Mouse (Mus musculus): Measurements from ENCODE around the gene Mup6. TPM values are rescaled to one million over a fixed set of nuclear protein-coding genes. Genes with fewer than 3 reads are reported as not detected.
"Not testable (repeated sequence)": the region's sequence is repeated elsewhere in the genome, so short reads cannot be mapped to it uniquely, and the experiment has no call there.

Gene Mup6
- polyA plus RNA-seq, 1 experiment from 2014 or later = not detected

- H3K4me3 ChIP-seq (ENCODE audit: low read depth, low read length) = no peak within 1 kb of the TSS
- no peak for ATAC-seq (ENCODE audit: low read depth)
- no peak for DNase-seq (ENCODE audit: low spot score)
- 79% methylated on average over 3 of the region's 3 CpGs for WGBS
- H3K36me3 ChIP-seq (ENCODE audit: control insufficient read depth, insufficient read depth, low read length) = no peaks in the 10 kb centered on the region
- H3K27ac ChIP-seq (replicated peaks; ENCODE audit: low read depth, low read length) = no peak within 1 kb of the TSS
- no peaks in the 10 kb centered on the region for H3K27me3 ChIP-seq (replicated peaks; ENCODE audit: control insufficient read depth, insufficient read depth, low read length)
- H3K4me2 ChIP-seq (ENCODE audit: low read depth, low read length) = no peak within 1 kb of the TSS
- H3K9ac ChIP-seq (ENCODE audit: low read depth, low read length) = no peak within 1 kb of the TSS
- H3K9me3 ChIP-seq (ENCODE audit: control insufficient read depth, low read length) = no peaks in the 10 kb centered on the region
- H3K4me1 ChIP-seq (ENCODE audit: control insufficient read depth, insufficient read depth, low read length) = no peaks in the 10 kb centered on the region
These were observed 3.5 kb upstream of the Mup6 start, which contains the start of gene Mup4 for GRCm38 (mm10) chr4:59960610-59961009. Gene Mup4 (minus strand): TSS chr4:59960710.

DNA sequence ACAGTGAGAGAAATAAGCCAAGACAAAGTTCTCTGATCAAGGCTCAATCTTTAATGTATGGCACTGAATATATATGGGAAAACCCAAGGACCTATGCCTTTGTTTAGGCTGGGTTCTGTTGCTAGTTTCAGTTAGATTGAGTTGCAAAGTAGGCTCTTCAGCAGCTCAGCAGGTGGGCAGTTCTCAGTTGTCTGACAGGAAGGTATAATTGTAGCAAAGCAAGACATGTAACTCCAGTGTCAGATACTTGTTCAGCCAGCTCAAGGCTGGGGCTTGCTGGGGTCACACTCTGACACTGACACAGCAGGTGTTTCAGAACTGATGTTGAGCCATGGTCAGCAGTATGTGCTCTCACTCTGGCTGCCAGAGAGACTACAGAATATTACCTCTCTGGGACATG is 33.8 kb downstream of the Mup6 start:
- H3K36me3 ChIP-seq (ENCODE audit: control insufficient read depth, insufficient read depth, low read length); H3K4me3 ChIP-seq (ENCODE audit: low read depth, low read length); H3K4me1 ChIP-seq (ENCODE audit: control insufficient read depth, insufficient read depth, low read length); H3K9me3 ChIP-seq (ENCODE audit: control insufficient read depth, low read length); H3K4me2 ChIP-seq (ENCODE audit: low read depth, low read length); DNase-seq (ENCODE audit: low spot score); H3K9ac ChIP-seq (ENCODE audit: low read depth, low read length); ATAC-seq (ENCODE audit: low read depth); H3K27ac ChIP-seq (replicated peaks; ENCODE audit: low read depth, low read length); H3K27me3 ChIP-seq (replicated peaks; ENCODE audit: control insufficient read depth, insufficient read depth, low read length): not testable (repeated sequence)

- H3K9ac ChIP-seq (ENCODE audit: low read depth, low read length); H3K4me3 ChIP-seq (ENCODE audit: low read depth, low read length); H3K27ac ChIP-seq (replicated peaks; ENCODE audit: low read depth, low read length); H3K4me2 ChIP-seq (ENCODE audit: low read depth, low read length); H3K9me3 ChIP-seq (ENCODE audit: control insufficient read depth, low read length); H3K4me1 ChIP-seq (ENCODE audit: control insufficient read depth, insufficient read depth, low read length); H3K27me3 ChIP-seq (replicated peaks; ENCODE audit: control insufficient read depth, insufficient read depth, low read length); ATAC-seq (ENCODE audit: low read depth); H3K36me3 ChIP-seq (ENCODE audit: control insufficient read depth, insufficient read depth, low read length); DNase-seq (ENCODE audit: low spot score): not testable (repeated sequence)
- 87% methylated on average over 7 of the region's 7 CpGs for WGBS
These were observed 56.0 kb downstream of the Mup6 start for GRCm38 (mm10) chr4:60020141-60020540.

DNA sequence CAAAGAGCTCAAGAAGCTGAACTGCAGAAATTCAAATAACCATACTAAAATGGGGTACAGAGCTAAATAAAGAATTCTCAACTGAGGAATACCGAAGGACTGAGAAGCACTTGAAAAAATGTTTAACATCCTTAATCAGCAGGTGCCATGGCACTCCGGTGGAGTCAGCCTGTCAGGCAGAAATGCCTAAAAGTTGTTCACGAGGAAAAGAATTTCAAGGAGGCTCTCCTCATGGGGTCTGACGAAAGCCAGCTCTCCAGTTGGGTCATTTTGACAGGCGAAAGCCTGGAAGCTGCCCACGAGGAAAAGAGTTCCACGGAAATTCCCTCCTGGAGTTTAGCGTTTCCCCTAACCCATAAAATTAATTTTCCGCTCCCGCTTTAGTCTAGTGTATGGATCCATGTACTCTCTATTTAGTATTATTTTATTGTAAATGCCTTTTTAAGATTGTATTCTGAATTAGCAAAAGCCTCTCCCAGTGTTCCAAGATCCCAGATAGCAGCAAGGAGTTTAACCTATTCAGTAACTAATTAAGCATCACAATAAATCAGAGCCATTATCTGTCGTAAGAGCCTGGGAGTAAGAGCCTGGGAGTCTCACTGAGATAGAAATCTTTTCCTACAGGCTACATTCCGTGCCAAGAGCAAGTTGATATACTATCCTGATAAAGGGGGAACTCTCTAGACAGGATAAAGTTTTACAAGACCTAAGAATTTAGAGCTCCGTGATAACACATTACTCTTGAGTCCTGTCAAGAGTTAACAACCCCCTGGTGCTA is 65.4 kb downstream of the Mup6 start:
- not testable (repeated sequence) for H3K4me1 ChIP-seq (ENCODE audit: control insufficient read depth, insufficient read depth, low read length); H3K4me3 ChIP-seq (ENCODE audit: low read depth, low read length); H3K36me3 ChIP-seq (ENCODE audit: control insufficient read depth, insufficient read depth, low read length); H3K9me3 ChIP-seq (ENCODE audit: control insufficient read depth, low read length); ATAC-seq (ENCODE audit: low read depth); H3K27ac ChIP-seq (replicated peaks; ENCODE audit: low read depth, low read length); H3K27me3 ChIP-seq (replicated peaks; ENCODE audit: control insufficient read depth, insufficient read depth, low read length); H3K4me2 ChIP-seq (ENCODE audit: low read depth, low read length); H3K9ac ChIP-seq (ENCODE audit: low read depth, low read length); DNase-seq (ENCODE audit: low spot score)
- 77% methylated on average over 12 of the region's 13 CpGs for WGBS

Other genes with a start within 250 kb of the Mup6 start
- 34.3 and 40.6 TPM in 2 replicates for gene Inip, start 162.7 kb upstream of the Mup6 start, polyA plus RNA-seq (2014; fragmentation: Nextera tagmentation; extraction: Ambion mirVana)
- gene Snx30, start 158.5 kb upstream of the Mup6 start, polyA plus RNA-seq (2014; fragmentation: Nextera tagmentation; extraction: Ambion mirVana) = 14.1 and 15.1 TPM in 2 replicates
- gene Slc46a2, start 49.2 kb upstream of the Mup6 start, polyA plus RNA-seq (2014; fragmentation: Nextera tagmentation; extraction: Ambion mirVana) = 0.41 and 0.84 TPM in 2 replicates
- not detected in 2 replicates for gene Mup4, start 3.6 kb upstream of the Mup6 start, polyA plus RNA-seq (2014; fragmentation: Nextera tagmentation; extraction: Ambion mirVana)
- gene Mup7, start 106.2 kb downstream of the Mup6 start, polyA plus RNA-seq (2014; fragmentation: Nextera tagmentation; extraction: Ambion mirVana) = 0.29 and 0.31 TPM in 2 replicates
- gene Mup2, start 190.0 kb downstream of the Mup6 start, polyA plus RNA-seq (2014; fragmentation: Nextera tagmentation; extraction: Ambion mirVana) = not detected in 2 replicates

Measured in embryonic facial prominence, embryonic 14.5 days (tissue).